Mouse (Mus musculus) adrenal gland, adult (tissue): ENCODE data around the gene Acsm2.
A peak's percentile ranks its signal among the peaks of the same experiment; 100 is the strongest.

ENCODE experiments used
- DNase-seq, 2 experiments: peaks; one replicate each; pipeline ENCODE4 v3.0.0; 2022 to 2023; ENCODE audit warnings: low spot score in 1 of 2; ENCODE audit not compliant: inconsistent age in 2 of 2

Acsm2 gene

DNA sequence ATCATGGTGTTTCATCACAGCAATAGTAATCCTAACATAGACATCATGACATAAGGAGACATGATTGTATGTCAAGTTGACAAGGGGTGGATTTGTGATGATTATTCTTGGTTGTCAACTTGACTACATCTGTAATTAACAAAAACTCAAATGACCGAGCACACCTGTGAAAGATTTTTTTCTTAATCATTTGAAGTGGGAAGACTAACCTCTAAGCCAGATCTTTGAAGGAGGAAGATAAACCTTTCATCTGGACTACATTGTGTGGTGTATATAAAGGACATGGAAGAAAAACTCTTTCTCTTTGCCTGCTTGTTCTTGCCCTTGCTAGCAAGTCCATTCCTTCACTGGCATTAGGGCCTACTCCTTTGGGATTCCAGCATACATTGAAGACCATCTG is at the start of gene Acsm2:
Gene Acsm2, plus strand, starts transcription at position 301 of the 400 bp plus-strand sequence.
- no peak for DNase-seq

GRCm38 (mm10) chr7:119511143-119511542 is 43.0 kb upstream of the Acsm2 start:
- no peak for DNase-seq

GRCm38 (mm10) chr7:119513056-119513455 is 41.1 kb upstream of the Acsm2 start:
- peak; percentile 41 to 83 for DNase-seq

DNA sequence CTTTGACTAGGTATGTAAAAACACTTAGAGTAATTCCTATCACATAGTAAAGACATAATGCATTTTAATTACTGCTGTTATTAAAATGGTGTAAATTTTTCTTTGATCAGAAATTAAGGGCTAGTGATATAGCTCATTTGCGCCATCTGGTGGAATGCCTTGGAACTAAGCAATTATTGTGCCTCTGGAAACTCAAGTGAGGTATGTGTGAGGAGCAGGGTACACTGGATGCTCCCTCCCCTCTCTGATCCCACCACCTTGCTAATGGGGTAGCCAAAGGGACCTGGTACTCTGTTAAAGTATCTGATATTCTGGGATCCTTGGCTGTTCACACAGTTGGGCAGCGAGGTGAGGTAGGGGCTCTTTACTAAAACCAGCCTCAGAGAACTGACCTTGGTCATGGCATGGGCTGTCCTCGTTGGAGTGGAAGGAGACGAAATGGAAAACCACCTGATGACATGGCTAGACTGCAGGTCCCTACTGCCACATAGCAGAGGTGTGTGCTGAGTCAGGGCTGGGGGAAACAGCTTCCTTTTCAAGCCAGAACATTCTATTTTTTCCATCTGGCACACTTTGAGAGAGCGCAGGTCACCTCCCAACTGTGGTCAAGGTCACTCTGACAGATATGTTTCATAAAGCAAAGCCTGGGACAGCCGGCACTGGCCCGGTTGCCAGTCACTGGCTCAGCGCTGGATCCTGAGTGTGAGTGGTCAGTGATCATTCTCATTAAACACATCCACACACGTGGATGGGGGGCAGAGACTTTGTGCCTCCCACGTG is 38.5 kb upstream of the Acsm2 start:
- peak; percentile 34 to 77 for DNase-seq

GRCm38 (mm10) chr7:119516272-119516558 is 37.9 kb upstream of the Acsm2 start:
- no peak for DNase-seq

- DNase-seq, result no peak
Observed at GRCm38 (mm10) chr7:119519163-119519562, 35.0 kb upstream of the Acsm2 start, which contains the start of gene Acsm5. TSS of gene Acsm5 (plus strand) at chr7:119519463.

DNA sequence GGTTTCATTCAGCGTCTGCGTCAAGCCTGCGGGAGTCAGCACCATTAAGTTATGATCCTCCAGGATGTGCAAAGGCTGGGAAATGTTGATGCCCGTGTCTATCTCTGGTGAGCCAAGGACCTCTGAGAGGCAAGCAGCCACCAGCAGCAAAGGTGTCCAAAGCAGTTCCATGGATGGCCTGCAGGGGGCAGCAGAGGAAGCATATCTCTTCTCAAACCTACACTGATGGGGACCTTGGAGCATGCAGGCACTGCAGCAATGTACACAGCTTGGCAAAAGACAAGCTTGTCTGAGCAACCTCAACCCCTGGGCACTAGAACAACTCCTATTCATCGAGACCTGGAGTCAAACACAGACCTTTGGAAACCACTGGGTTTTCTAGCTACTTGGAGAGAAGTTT is 34.5 kb upstream of the Acsm2 start:
- peak; percentile 80 to 96 for DNase-seq

GRCm38 (mm10) chr7:119521816-119522215 is 32.3 kb upstream of the Acsm2 start:
- no peak for DNase-seq

GRCm38 (mm10) chr7:119522385-119522784 is 31.8 kb upstream of the Acsm2 start:
- peak; percentile 51 to 89 for DNase-seq

GRCm38 (mm10) chr7:119523389-119523788 is 30.8 kb upstream of the Acsm2 start, which contains the start of gene Pdilt:
TSS of gene Pdilt (minus strand) at chr7:119523489.
- DNase-seq, result peak in 1 of 2 experiments; percentile 46

DNA sequence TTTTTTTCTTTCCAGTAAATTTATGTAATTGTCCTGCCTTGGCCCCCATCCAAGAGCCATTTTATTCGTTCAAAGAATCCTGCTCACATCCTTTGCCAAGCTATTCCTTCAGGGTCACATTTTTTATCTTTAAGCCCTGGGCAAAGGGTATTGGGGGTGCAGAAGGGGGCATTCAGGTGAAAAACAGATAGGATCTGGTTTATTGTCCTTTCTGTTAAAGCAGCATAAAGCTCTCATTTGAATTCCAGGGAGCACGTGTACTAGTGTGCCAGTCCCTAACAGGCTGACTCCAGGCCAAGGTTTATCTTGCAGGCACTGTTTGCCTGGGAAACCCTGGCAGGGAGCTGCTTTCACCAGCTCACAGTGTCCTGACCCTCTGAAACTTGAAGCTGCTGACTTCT is 28.3 kb upstream of the Acsm2 start:
- DNase-seq, result peak; percentile 75 to 91

GRCm38 (mm10) chr7:119526486-119526885 is 27.7 kb upstream of the Acsm2 start:
- no peak for DNase-seq

DNA sequence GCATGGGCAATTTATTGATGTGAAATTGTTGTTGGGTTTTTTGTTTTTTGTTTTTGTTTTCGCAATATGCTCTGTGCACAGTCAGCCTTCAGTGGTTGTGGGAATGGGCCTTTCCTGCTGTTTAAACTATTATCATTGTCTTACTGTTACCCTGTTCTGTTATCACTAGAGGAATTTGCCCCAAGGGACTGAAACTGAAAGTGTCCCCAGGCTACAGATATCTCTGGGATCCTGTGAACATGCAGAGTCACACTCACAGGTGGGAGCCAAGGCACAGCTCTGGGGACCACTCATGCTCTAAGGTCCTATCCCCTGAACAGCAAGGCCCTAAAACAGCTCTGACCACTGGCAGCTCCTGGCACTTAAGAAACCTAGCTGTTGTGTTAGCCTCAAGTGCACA is 27.0 kb upstream of the Acsm2 start:
- DNase-seq, result no peak

DNA sequence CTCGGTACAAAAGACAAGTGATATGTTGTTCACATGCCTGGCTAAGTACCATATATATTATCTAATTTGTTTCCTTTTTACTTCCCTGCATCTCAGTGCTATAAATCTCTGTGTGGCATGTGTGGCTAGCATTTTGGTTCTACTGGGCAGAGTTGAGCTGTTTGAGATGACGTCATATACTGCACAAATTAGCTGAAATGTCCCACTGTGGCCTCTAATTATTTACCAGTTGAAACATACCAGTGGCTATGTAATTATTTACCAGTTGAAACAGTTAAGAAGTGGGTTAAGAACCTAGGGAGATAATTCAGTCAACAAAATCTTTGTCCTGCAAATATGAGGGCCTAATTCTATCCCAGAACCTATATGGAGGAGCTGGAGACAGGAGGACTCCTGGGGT is 26.6 kb upstream of the Acsm2 start:
- no peak for DNase-seq

GRCm38 (mm10) chr7:119528617-119529016 is 25.5 kb upstream of the Acsm2 start:
- no peak for DNase-seq

GRCm38 (mm10) chr7:119532924-119533323 is 21.2 kb upstream of the Acsm2 start:
- no peak for DNase-seq

GRCm38 (mm10) chr7:119534389-119534788 is 19.8 kb upstream of the Acsm2 start:
- DNase-seq, result no peak

- no peak for DNase-seq
Observed at GRCm38 (mm10) chr7:119542445-119542844, 11.7 kb upstream of the Acsm2 start.

GRCm38 (mm10) chr7:119545572-119545971 is 8.6 kb upstream of the Acsm2 start:
- DNase-seq, result no peak

DNA sequence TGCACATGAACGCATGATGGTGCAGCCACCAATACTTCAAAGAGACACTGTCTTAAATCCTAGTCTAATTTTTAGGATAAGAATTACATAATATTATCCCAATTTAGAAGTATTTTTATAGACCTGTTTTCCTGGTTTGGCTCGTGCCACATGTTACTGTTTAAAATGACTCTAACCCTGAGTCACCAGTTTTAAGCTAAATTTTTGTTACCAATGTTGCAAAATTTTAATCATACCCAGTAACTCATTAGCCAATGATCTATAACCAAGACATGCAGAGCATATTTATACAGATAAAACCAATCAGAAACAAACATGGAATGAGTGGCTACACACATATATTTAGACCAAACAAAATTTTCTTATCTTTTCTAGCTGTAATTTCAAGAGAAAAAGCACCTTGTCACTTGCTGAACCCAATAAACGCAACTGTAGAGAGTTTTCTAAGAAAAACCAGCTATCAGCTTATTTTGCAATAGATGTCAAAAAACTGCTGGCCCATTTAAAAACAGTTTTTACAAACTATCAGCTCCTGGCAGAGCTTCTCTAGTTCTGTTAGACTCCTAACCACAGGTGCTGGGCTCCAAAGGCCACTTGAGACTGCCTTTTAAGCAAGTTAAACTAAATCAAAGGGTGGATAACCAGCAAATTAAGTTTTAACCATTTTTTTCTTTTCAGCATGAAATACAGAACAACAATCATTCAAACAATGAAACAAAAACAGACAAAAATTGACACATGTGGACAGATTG is 3.5 kb upstream of the Acsm2 start:
- DNase-seq, result no peak

GRCm38 (mm10) chr7:119559789-119560451 is 5.8 kb downstream of the Acsm2 start:
- no peak for DNase-seq

DNA sequence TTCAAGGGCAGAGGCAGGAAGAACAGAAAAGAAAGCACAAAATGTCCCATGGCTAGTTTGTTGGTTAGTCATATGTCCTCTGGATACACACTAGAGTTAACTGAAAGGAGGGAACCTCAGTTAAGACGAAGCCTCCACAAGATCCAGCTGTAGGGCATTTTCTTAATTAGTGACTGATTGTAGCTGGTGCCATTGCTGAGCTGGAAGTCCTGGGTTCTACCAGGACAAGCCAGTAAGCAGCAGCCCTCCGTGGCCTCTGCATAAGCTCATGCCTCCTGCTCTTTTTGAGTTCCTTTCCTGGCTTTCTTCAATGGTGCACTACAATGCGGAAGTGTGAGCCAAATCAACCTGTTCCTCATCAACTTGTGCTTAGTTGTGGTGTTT is 6.3 kb downstream of the Acsm2 start:
- no peak for DNase-seq
